Mouse (Mus musculus) heart, adult 11 months (tissue): ENCODE measurements around the gene Vmp1.

Experiments
- DNase-seq: peaks from one replicate; pipeline ENCODE4 v3.0.0; 2022

Gene Vmp1

GRCm38 (mm10) chr11:86671041-86671675, 12.5 kb downstream of the Vmp1 start:
- peak; percentile 63 for DNase-seq

- peak; percentile 75 for DNase-seq
Observed at GRCm38 (mm10) chr11:86668169-86668568, 15.5 kb downstream of the Vmp1 start.

- no peak for DNase-seq
Observed at GRCm38 (mm10) chr11:86667553-86667952, 16.1 kb downstream of the Vmp1 start.

- peak; percentile 23 for DNase-seq
Observed at GRCm38 (mm10) chr11:86664406-86664805, 19.2 kb downstream of the Vmp1 start.

- no peak for DNase-seq
Observed at GRCm38 (mm10) chr11:86663977-86664376, 19.7 kb downstream of the Vmp1 start.

GRCm38 (mm10) chr11:86662986-86663895, 20.4 kb downstream of the Vmp1 start:
- DNase-seq, result peak; percentile 78

GRCm38 (mm10) chr11:86657863-86658262, 25.8 kb downstream of the Vmp1 start:
- DNase-seq, result peak; percentile 46

- peak; percentile 76 for DNase-seq
Observed at GRCm38 (mm10) chr11:86656849-86657567, 26.6 kb downstream of the Vmp1 start.

- DNase-seq, result no peak
Observed at GRCm38 (mm10) chr11:86655671-86656070, 28.0 kb downstream of the Vmp1 start.

GRCm38 (mm10) chr11:86654096-86654495, 29.5 kb downstream of the Vmp1 start:
- DNase-seq, result no peak

- DNase-seq, result peak; percentile 85
Observed at GRCm38 (mm10) chr11:86653446-86653845, 30.2 kb downstream of the Vmp1 start.

GRCm38 (mm10) chr11:86652578-86652979, 31.1 kb downstream of the Vmp1 start:
- DNase-seq, result peak; percentile 86

GRCm38 (mm10) chr11:86650676-86651075, 33.0 kb downstream of the Vmp1 start:
- DNase-seq, result peak; percentile 57

GRCm38 (mm10) chr11:86649542-86649941, 34.1 kb downstream of the Vmp1 start:
- no peak for DNase-seq

- peak; percentile 50 for DNase-seq
Observed at GRCm38 (mm10) chr11:86647706-86648447, 35.8 kb downstream of the Vmp1 start.

- DNase-seq, result peak; percentile 13
Observed at GRCm38 (mm10) chr11:86646885-86647459, 36.7 kb downstream of the Vmp1 start.

GRCm38 (mm10) chr11:86646136-86646834, 37.4 kb downstream of the Vmp1 start:
- peak; percentile 90 for DNase-seq

- DNase-seq, result no peak
Observed at GRCm38 (mm10) chr11:86644553-86644952, 39.1 kb downstream of the Vmp1 start.

- peak; percentile 27 for DNase-seq
Observed at GRCm38 (mm10) chr11:86641714-86642113, 41.9 kb downstream of the Vmp1 start.

- no peak for DNase-seq
Observed at GRCm38 (mm10) chr11:86637697-86638096, 45.9 kb downstream of the Vmp1 start.

- peak; percentile 24 for DNase-seq
Observed at GRCm38 (mm10) chr11:86634396-86634795, 49.2 kb downstream of the Vmp1 start.

- peak; percentile 84 for DNase-seq
Observed at GRCm38 (mm10) chr11:86629941-86630340, 53.7 kb downstream of the Vmp1 start.
